Mouse (Mus musculus): ENCODE measurements around the gene Grpr.

Grpr gene

DNA sequence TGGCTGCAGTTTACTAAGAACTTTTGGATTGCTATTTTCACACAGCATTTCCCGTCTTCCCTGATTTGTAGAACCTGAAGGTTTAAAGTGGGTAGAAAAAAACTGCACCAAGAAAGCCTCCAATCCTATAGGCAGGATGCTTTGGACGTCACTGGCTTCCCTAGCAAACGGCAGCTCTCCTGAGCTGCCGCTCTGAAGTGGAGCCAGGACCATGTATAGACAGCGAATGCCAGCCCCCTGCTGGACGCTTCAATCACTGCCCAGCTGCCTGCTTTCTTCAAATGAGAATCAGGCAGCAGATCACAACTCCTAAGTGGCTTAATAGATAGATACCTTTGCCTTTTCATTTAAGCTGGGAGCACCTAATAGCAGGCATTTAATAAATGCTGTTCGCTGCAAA lies at the start of gene Grpr:
Grpr (minus strand) TSS at position 12 of the 400 bp plus-strand sequence.
- peak; percentile 47 for DNase-seq (ENCODE audit: low read depth, low spot score)

DNA sequence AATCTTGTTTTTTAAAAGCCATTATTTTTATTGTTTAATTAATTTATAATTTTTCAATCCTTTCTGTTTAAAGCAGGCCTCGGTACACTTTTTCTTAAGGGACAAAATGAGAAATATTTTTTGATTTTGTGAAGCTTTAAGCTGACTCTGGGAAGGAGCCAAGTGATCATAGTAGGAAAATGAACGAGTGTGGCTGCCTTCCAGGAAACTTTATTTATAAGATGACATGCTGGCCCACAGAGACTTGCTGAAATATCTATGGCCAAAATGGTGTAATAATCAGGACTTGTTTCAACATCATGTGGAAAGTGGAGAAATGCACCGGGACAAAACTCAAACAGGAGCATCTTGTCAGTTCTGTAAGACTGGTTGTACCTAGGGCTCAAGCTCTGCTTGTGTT lies 11.0 kb upstream of the Grpr start:
- no peak for DNase-seq (ENCODE audit: low read depth, low spot score)

DNA sequence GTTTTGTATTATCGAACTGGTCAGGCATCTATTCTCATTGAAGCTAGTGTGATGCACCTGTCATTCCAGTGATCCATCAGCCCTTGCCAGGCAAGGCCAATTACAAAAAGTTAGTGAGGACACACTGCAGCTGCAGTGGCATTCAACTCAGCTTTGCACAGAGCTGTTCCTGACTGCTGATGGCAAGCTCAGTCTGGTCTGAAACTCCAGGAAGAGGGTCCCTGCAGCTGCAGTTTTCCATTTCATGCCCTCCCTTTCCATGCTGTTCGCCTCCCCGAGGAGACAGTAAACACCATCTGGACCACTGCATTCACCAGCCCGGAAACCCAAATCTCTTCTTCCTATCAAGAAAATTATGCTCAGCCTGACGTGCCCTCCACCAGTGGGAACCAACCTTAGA lies 2.4 kb downstream of the Grpr start:
- no peak for DNase-seq (ENCODE audit: low read depth, low spot score)

DNA sequence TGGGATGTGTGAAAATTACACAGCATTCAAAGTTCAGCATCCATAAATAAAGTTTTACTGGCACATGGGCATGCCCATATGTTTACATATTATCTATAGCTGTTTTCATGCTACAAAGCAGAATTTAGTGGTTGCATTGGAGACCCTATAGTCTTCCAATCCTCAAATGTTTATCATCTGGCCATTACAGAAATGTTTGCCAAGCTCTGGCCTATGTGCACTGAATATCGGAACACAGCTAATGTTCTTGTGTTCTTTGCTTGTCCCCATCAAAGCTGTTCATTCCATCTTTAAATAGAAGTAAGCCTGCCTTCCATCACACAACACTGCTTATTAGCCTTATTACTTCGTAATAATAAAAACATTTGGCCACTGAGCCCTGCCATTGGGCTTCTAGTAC lies 16.6 kb downstream of the Grpr start:
- DNase-seq (ENCODE audit: low read depth, low spot score) = no peak

DNA sequence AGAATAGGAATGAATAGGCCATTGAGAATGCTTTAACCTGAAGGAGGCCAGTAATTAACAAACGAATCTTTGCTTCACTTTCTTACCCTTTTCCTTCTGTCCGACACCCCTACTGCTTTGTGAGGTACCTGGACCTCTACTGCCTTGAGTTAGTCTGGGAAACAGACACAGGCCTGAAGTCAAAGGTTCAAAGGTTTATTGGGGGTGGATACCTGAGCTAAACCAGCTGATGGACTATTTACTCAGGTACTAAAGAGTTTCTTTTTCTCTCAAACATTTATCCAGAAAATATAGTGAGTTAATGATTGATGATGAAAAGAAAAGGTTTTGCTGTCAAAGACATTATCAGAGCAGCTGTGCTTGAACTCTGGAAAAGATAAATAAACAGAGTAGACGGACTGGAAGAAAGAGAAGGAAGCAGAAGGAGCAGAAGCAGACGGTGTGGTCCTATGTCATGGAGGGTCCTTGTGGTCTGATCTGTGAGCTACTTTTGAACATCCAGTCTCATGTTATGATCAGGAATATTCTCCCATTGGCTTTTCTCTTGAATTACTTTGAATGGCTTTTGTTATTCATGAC lies 30.4 kb downstream of the Grpr start:
- no peak for DNase-seq (ENCODE audit: low read depth, low spot score)

DNA sequence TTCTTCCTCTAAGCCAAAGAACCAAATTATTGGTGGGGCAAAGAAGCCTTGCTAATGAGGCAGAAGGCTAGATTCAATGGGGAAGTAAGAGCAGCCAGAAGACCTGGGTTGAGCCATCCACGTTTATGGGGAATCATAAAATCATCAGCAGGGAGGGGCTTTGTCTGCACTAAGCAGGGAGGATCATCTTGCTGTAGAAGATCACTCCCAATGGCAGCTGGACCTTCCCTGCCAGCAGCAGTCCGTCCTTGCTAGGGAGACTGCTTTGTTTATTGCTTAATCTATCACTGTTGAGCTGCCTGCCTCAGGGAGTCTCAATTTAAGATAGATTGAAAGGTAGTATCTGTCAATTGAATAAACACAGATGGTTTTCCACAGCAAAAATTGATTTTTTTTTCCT lies 37.7 kb downstream of the Grpr start:
- no peak for DNase-seq (ENCODE audit: low read depth, low spot score)

DNA sequence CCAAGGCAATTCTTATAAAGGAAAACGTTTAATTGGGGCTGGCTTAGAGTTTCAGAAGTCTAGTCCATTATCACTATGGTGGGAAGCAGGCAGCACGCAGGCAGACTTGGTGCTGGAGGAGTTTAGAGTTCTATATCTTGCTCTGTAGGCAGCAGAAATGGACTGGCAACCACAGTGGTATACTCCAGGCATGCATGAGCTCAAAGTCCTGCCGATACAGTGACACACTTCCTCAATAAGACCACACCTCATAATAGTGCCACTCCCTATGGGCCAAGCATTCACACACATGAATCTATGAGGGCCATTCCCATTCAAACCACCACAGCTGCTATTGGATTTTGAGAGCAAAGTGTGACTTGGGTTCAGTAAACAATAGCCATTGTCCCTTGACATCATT lies 47.4 kb downstream of the Grpr start:
- no peak for DNase-seq (ENCODE audit: low read depth, low spot score)

Data from R1 (cell line).